Mouse (Mus musculus) adrenal gland, postnatal 25 days (tissue): ENCODE measurements around the gene Gpr160. TPM values are rescaled to one million over a fixed set of nuclear protein-coding genes. Genes with fewer than 3 reads are reported as not detected.
"Not testable (repeated sequence)": the region's sequence is repeated elsewhere in the genome, so short reads cannot be mapped to it uniquely, and the experiment has no call there.

Source experiments
- DNase-seq: peaks from one replicate; pipeline ENCODE4 v3.0.0; 2021; ENCODE audit warnings: mixed read lengths
- long read RNA-seq: library from polyadenylated mRNA; stranded (forward); transcript quantifications from one replicate; pipeline ENCODE4 v2.0.0, GENCODE M21; 2021
- total RNA-seq: library from RNA; stranded (reverse); gene quantifications from 2 replicates; pipeline ENCODE4 v1.2.3, GENCODE M21; 2021

Gene Gpr160
- 0.67 and 0.91 TPM in 2 replicates for total RNA-seq
- long read RNA-seq, partial matches to known transcripts: 0 of 4 reads
- long read RNA-seq, other reads (novel, unspliced or antisense): 2 of 4 reads

DNA sequence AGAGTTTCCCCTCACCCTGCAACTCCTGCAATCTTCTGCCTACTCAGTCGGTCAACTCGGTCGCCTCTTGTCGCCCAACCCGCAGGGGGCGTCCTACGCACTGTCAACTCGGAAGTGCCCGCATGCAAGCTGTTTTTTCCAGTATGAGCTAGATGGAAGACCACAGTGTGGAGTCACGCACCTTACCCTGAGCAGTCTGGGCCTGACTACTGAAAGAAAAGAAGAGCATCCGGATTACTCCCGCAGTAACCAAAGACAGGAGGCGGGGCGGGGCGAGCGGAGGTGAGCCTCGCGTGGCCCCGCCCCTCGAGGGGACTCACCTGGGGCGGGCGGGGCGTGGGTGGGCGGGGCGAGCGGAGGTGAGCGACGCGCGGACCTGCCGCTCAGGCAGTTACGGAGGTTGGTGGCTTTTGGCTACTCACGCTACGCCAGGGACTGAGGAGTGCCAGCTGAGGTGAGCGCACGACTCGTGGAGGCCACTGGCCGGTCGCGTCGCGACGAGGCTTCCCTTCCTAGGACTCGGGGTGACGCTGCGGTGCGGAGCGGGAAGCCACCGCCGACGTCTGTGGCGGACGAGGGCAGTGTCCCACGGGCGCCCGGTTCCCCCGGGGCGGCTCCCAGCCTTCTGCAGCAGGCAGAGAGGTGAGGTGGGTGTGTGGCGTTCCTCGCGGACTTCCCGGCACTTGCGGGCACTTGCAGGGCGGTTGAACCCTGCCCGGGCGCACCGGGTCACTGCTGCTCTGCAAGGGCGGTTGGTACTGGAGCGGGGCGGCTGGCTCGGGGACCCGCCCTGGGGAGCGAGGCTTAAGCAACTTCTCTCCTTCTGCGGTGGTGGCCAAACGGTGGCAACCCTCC lies at the start of gene Gpr160:
Gene Gpr160, plus strand, starts transcription at position 347 of the 855 bp plus-strand sequence.
- peak; percentile 76 for DNase-seq

DNA sequence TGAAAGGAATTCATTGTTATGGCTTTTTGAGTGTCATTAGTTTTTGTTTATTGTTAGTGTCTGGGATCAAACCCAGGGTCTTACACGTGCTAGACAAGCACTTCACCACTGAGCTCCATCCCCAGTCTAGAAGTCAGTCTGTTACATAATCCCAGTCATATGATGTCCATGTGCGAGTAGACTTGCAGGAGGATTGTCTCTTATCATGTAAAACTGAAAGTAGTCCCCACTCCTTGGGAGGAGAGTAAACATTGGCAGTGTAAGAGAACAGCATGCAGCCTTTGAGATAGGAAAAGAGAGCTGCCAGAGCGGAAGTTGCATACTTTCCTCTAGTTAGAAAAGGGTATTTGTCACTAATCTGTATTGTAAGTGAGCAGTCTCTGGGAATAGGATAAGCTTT lies 42.9 kb upstream of the Gpr160 start:
- no peak for DNase-seq

DNA sequence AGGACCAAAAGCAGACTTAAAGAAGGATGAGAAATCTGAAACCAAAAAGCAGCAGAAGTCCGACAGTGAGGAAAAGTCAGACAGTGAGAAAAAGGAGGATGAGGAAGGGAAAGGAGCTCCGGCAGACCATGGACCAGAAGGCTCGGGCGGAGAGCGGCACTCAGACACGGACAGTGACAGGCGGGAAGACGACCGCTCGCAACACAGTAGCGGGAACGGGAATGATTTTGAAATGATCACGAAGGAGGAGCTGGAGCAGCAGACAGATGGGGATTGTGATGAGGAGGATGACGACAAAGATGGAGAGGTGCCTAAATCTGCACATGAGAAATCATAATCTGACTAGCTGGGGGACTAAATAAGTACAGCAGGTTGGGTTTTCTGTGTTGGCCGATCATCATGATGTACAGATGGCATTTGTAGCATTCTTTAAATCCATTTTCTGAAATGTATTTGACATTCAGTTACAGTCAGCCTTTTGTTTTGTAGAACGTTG lies 37.1 kb upstream of the Gpr160 start:
- DNase-seq: no peak

DNA sequence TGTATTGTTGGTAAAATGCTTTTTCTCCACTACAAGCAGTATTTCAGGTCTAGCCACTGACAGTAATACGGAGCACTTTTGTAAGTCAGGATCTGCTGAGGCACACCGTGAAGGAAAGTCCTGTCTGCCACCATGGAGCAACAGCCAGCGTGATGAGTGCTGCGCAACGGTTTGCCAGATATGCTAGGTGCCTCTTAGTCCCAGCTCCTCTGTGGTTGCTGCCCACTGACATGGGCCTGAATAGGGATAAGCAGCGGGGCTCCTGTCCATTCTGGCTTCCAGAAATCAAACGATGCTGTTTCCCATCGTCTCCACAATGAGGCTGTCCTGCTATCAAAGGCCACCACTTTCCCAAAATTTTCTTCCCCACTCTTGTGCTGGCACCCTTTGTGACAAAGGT lies 33.6 kb upstream of the Gpr160 start:
- no peak for DNase-seq

DNA sequence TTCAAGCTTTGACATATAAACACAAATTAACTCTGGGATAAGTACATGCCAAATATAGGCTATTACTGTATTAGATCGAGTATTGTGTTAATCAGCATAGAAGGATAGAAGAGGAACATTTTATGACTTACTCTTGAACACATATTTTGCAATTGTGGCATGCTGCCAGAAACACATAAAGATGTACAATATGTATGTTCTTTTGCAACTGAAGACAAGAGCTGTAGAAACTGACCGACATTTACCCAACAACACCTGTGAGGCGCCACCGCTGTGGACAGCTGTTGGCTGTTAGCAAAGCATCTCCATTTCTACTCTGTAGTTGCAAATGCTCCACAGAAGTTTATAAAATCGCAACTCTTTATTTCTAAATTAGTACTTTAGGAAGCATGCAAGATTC lies 29.7 kb upstream of the Gpr160 start:
- DNase-seq: no peak

DNA sequence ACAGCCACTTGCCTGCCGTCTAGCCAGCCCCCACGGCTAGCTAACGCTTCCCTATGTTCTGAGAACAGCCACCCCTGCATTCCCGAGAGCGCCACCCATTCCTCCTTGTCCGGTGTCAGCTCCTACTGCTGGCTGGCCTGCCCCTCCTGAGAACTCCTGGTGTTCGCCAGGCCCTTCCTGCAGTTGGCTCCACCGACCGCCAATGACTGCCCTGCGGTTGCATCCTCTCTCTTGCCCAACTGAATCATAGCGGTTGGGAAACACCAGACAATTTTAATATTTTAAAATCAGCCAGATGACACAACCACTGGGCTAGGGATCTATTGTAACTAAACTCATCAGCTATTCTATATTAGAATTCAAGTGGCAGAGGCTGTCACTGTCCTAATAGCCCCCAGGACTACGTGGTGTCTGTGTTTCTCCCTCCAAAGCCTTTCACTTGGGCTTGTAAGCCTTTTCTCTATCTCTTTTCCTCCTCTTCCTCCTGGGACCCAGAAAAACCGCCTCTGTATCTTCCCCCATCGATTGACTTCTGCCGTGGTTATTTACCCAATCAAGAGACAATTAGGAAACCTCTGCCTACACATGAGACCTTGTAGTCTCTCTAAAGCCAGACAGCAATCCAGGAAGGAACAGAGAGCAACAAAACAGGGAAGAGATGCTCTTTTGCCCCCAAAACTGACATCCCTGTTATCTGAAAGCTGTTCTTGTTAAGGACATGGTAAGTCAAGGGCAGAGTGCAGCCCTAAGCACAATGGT lies 23.7 kb upstream of the Gpr160 start:
- DNase-seq: no peak

DNA sequence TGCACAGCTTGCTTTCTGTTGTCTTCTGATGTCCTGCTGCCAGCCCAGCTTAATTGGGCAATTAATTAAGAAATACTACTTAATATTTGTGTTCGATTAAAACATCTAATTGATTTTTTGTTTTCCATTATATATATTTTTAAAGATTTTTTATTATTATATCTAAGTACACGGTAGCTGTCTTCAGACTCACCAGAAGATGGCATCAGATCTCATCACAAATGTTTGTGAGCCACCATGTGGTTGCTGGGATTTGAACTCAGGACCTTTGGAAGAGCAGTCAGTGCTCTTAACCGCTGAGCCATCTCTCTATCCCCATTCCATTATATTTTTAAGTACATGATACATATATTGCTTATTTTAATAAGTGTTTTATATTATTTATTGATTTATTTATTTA lies 22.5 kb upstream of the Gpr160 start:
- DNase-seq: no peak

DNA sequence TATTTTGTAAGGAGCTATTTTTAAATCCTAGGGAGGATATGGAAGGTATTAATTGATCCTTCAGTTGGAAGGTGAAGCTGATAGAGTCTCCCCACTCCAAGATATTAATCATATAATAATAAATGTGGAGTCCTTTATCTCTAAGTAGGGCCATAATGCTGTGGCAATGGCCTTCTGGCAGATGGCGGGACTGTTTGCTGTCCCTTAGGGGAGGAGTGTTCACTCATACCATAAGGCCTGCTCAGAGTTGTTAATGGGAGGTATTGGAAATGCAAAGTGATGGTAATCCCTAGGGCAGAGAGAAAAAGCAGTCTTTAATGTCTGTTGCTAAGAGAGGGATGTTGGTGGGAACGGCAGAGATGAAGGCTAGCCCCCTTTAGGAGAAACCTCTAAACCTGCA lies 10.0 kb upstream of the Gpr160 start:
- no peak for DNase-seq

DNA sequence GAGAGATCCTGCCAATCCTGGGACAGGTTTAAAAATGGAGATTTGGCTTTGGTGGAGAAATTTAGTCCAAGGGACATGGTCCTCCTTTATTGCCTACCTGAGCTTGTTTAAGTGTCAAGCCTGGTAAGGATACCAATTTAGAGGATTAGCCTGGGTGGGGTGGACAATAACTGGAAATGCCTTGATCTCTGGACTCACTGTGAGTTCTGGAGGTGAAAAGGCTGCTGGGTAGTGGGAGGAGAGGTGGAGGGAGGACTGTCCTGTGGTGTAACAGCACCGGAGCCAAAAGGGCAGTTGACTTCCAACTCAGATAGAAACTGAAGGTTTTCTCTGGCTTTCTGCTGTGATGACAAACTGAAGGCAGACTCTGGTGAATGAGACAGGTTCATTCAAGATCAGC lies 8.3 kb upstream of the Gpr160 start:
- DNase-seq: no peak

DNA sequence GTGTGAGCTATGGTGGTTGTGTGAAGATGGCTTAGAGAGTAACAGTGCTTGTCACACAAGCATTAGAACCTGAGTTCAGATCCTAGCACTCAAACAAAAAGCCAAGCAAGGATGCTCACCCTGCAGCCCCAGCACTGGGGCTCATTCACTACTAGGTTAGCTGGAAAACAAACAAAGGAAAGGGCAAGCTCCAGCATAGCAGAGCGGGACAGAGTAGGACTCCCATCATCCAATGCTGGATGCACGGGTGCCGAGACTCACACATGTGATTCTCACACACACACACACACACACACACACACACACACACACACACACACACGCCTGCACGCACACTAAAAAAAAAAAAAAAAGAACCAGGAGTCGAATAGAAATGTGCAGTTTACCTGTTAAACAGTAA lies 4.3 kb upstream of the Gpr160 start:
- no peak for DNase-seq

DNA sequence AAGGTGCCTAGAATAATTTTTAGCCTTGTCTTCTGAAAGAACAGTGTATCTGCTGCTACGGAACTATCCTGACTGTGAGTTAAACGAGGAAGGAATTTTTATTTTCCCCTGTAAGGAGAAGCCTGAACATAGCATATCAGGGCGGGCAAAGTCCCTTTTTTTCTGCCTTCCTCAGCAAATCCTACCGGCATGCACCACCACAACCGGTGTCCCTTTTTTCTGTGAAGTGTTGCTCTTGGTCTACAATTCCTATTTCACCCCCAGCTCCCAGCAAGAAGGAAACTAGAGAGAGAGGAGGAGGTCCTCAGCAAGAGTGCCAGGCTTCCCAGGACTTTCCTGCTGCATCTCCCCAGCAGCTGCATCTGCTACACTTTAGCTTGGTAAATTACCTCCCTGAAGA lies 2.2 kb upstream of the Gpr160 start:
- DNase-seq: no peak

DNA sequence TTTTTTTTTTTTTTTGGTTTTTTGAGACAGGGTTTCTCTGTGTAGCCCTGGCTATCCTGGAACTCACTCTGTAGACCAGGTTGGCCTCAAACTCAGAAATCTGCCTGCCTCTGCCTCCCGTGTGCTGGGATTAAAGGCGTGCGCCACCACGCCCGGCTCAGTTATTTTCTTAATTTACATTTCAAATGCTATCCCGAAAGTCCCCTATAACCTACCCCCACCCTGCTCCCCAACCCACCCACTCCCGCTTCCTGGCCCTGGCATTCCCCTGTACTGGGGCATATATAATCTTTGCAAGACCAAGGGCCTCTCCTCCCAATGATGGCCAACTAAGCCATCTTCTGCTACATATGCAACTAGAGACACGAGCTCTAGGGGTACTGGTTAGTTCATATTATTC lies 3.8 kb downstream of the Gpr160 start:
- not testable (repeated sequence) for DNase-seq

DNA sequence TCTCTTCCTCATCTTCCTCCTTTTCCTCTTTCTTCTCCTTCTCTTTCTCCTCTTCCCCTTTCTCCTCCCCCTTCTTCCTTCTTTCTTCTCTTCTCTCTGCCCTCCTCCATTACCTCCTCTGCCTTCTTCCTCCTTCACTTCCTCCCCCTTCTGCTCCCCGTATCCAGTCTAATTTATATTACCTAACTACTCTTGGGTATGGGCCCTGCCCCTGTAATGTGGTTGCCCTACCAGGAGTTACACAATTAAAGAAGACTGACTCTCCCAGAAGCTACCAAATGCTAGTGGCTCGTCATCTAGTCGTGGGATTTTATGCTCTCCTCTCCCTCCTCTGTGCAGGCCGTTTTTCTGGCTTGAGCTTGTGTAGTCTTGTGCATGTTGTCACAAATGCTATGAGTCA lies 5.0 kb downstream of the Gpr160 start:
- no peak for DNase-seq

DNA sequence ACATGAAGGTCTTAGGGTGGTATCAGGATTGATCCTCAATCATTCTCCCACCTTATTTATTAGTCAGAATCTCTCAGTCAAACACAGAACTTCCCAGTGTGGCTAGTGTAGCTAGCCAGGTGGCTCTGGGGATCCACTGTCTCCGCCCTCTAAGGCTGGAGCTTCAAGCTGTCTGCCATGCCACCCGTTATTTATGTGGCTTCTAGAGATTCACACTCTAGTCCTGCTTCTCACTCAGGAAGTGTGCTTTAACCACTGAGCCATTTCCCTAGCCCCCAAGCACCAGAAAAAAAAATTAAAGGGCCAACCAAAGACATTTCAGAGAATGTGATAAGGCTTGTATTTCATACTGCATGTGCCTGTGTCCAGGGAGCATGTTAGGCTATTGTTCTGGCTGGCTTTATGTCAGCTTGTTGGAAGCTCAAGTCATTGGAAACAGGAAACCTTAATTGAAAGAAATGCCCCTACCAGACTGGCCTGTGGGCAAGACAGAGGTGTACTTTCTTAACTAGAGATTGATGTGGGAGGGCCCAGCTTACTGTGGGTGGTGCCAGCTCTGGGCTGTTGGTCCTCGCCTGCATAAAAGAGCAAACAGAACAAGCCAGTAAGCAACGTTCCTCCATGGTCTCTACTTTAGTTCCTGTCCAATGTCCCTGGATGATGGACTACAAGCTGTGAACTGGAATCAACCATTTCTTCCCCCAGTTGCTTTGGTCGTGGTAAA lies 8.1 kb downstream of the Gpr160 start:
- no peak for DNase-seq

DNA sequence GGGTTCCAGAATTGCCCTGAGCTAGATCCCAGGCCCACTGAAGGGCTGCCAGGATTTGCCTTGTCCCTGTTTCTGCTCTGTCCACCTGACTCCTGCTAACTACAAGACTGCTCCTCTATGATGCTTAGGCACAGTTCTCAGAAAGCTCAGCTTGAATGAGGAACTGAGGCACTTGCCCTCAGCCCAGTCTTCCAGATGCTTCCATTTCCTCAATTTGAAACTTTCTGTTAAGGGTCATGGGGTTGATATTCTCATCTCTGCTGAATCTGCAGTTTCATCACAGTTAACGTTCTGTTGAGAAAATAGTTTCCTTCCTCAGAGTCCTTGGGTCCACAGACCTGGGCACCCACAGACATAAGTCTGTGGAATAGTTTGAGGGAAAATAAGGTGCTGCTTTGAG lies 8.9 kb downstream of the Gpr160 start:
- DNase-seq: no peak

DNA sequence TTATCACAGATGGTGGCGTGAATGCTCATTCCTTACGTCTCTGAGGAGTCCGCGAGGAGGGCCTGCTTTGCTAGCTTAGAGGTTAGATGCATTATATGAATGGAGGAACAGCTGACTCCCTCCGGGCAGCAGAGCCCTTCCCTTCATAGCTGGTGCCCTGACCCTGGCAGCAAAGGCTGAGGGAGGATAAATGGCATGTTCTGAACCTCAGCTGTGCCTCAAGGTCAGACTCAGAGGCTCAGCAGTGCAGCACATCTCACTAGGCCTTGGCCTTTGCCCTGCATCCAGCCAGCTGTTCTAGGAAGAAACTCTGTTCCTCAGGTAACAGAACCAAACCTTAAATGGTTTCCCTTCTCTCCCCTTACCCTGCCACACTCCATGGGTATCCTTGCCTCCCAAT lies 12.4 kb downstream of the Gpr160 start:
- peak; percentile 17 for DNase-seq

DNA sequence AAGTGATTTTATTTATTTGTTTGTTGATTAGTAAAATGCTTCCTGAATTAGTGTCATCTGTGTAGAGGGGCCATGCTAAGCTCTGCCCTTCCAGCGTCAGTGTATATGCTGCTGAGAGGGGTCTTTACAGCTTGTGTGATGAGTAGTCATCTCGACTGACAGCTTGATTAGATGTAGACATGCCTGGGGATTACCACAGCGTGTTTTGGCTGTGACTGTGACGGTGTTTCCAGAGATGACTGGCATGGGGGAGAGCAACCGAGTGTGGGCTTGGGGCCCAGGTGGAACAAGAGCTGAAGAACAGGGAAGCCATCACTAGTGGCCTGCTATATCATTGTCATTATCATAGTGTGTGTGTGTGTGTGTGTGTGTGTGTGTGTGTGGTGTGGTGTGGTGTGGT lies 12.9 kb downstream of the Gpr160 start:
- no peak for DNase-seq

DNA sequence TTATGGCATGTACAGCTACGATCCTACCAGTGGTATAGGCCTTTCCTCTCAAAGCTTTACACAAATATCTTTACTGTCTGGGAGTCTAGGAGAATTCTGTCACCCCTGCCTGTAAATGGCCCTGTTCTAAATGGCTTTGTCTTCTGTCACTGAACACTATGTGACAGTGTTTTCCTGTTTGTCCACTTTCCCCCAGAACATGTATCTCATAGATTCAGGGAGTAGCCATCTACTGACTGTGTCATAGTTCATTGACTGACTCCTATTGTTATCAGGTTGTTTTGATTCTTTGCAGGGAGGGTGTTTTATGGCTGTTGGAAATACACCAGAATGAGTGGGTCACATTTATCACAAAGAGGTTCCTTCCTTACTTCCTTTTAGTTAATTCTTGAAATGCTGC lies 14.2 kb downstream of the Gpr160 start:
- DNase-seq: no peak

DNA sequence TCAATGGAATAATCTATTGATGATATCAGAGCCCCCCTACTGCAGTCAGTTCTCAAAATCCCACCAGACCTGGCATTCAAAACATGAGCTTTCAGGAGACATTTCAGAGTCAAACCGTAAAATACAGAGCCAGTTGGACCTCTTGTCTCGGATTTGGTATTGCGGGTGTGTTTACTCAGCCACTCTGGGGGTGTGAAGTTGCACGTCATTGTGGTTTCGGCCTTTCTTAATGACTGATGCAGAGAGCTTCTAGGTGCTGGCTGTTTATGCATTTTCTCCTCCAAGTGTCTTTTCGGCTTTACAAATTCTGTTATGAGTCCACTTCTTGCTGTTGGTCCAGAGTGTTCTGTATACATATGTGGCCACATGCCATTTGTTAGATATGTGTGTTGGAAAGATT lies 21.0 kb downstream of the Gpr160 start:
- no peak for DNase-seq

DNA sequence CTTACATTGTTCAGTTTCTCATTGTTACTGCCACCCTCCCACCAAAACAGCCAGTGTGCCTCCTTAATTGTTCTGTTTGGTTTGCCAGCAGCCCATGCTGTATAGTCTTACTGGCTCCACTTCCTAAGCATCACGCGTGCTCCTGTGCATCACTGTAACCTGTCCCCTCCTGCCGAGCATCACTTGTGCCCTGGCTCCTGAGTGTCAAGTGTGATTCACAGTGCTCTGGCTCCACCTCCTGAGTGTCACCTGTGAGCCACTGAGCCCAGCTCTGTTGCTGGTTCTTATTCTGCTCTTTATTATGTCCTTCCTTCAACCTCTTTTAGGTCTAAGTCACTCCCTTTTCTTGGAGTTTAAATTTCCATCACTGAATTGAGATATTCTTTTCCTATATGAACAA lies 31.7 kb downstream of the Gpr160 start:
- DNase-seq: no peak

DNA sequence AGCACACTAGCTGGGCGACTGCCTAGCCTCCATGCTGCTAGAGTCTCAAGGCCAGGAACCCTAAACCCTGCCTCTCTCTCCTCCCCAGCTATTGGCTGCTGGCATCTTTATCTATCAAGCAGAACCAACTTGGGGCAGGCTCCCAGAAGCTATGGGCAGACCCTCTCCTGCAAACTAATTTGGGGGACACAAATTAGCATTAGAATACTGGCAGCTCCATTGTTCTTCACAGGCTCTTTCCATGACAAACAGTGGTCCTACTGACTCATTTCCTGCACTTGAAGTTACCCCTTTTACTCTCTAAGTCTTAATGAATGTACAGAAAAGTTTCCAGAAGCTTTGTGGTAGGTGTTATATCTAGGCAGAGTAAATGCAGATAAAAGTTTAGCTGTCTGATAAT lies 33.3 kb downstream of the Gpr160 start:
- DNase-seq: no peak

DNA sequence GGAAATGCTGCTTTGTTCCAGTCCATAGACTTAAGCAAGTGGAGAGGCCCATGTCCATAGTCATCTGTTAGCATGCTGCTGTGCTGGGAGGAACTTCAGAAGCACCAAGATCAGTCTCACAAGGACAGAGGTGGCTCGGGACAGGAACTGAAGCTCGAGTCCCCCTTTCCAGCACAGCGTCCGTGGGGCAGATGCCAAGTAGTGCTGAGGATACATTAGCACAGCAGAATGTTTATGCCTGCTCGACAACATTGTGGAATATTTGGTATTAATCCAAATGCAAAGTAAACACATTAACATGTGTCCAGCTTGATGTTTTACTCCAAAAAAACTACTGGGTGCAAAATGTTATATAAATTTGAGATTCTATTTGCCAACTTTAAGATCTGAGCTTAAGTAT lies 41.0 kb downstream of the Gpr160 start:
- no peak for DNase-seq

DNA sequence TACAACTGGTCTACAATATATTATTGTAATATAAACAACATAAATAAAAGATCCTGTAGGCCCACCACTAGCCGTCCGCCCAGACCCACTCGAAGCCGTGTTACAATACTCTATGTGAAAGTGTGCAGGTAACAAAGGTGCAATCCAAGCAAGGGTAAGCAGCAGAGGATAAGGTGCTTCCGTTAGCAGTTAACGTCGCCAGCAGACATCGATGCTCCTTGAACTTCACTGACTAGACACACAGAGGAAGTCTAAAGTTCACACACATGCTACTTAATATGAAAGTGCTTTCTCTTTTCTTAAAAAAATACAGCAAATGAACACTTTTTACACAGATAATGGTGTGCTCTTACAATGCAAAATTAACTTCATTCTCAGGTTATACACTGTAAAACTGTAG lies 43.7 kb downstream of the Gpr160 start:
- DNase-seq: no peak
